Mouse (Mus musculus) hindbrain, embryonic 12.5 days (tissue): Measurements from ENCODE around the gene Gm13420. TPM values are rescaled to one million over a fixed set of nuclear protein-coding genes. Genes with fewer than 3 reads are reported as not detected.
"Not testable (repeated sequence)": the region's sequence is repeated elsewhere in the genome, so short reads cannot be mapped to it uniquely, and the experiment has no call there.

Source experiments
- ATAC-seq: fragments of 200-750 bp; cut with Nextera tagmentation; 2 replicates; pipeline ENCODE4 v1.8.0; 2017; ENCODE audit warnings: moderate TSS enrichment; ENCODE audit not compliant: low FRiP score
- H3K27ac ChIP-seq: fragments of 300-500 bp; sonication (generic); 2 replicates; pipeline ENCODE4 v1.5.1; 2016; ENCODE audit warnings: mild to moderate bottlenecking
- H3K27me3 ChIP-seq: fragments of 300-500 bp; sonication (generic); 2 replicates; pipeline ENCODE4 v1.6.1; 2016; ENCODE audit warnings: mild to moderate bottlenecking
- H3K36me3 ChIP-seq: fragments of 300-500 bp; sonication (generic); 2 replicates; pipeline ENCODE4 v1.6.1; 2016; ENCODE audit warnings: mild to moderate bottlenecking
- H3K4me1 ChIP-seq: fragments of 300-500 bp; sonication (generic); 2 replicates; pipeline ENCODE4 v1.6.1; 2016
- H3K4me2 ChIP-seq: fragments of 300-500 bp; sonication (generic); replicated peaks from 2 replicates; pipeline ENCODE4 v1.6.1; 2016; ENCODE audit warnings: mild to moderate bottlenecking
- H3K4me3 ChIP-seq: fragments of 300-500 bp; sonication (generic); 2 replicates; pipeline ENCODE4 v1.5.1; 2016; ENCODE audit warnings: mild to moderate bottlenecking
- H3K9ac ChIP-seq: fragments of 300-500 bp; sonication (generic); 2 replicates; pipeline ENCODE4 v1.6.1; 2016; ENCODE audit warnings: mild to moderate bottlenecking, moderate library complexity
- H3K9me3 ChIP-seq: fragments of 300-500 bp; sonication (generic); replicated peaks from 2 replicates; pipeline ENCODE4 v1.6.1; 2016; ENCODE audit warnings: mild to moderate bottlenecking
- WGBS: fragments of 180-500 bp; shearing (Covaris S2); methylation state at CpG from one replicate; pipeline ENCODE4 v1.1.7; 2016; 5-methylcytosine and 5-hydroxymethylcytosine counted together
- polyA plus RNA-seq: library from polyadenylated mRNA; unstranded; fragments of >200 nt; fragmentation: Nextera tagmentation; extraction: Ambion mirVana; gene quantifications from 2 replicates; pipeline ENCODE4 v1.2.1, GENCODE M21; 2016

Gm13420 gene
- not detected in 2 replicates for polyA plus RNA-seq

DNA sequence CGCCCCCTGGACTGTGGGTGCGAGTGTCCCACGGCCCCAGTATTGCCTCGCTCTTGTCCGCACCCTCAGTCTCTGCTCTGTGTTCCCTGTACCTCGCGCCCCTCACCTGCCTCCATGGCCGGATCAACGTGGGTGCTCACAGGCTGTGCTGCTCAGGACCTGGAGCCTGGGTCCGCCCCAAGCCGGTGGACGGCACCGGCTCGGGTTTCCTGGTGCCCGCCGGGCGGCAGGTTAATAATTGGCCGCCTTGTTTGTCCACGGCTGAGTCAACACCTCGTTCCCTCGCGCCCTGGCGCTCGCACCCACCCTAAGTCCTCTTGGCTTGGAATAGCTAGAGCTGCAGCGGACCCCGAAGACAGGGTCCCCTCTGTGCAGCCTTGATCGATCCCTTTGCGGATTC is at the start of gene Gm13420:
Gm13420 (minus strand) TSS at position 189 of the 400 bp plus-strand sequence.
- Histone ChIP-seq H3K9me3 (no peaks in the 10 kb centered on the region), H3K4me2 (peak within 1 kb of the TSS; percentile 40), H3K4me1 (peaks cover 19% of the 10 kb centered on the region), H3K9ac (no peak within 1 kb of the TSS; the same call in 1 of the 2 replicates), H3K27me3 (peaks cover 65% of the 10 kb centered on the region), H3K36me3 (no peaks in the 10 kb centered on the region), H3K4me3 (peak within 1 kb of the TSS; percentile 20; the same call in 1 of the 2 replicates), H3K27ac (no peak within 1 kb of the TSS)
- no peak for ATAC-seq
- 5% methylated on average over 28 of the region's 28 CpGs for WGBS

DNA sequence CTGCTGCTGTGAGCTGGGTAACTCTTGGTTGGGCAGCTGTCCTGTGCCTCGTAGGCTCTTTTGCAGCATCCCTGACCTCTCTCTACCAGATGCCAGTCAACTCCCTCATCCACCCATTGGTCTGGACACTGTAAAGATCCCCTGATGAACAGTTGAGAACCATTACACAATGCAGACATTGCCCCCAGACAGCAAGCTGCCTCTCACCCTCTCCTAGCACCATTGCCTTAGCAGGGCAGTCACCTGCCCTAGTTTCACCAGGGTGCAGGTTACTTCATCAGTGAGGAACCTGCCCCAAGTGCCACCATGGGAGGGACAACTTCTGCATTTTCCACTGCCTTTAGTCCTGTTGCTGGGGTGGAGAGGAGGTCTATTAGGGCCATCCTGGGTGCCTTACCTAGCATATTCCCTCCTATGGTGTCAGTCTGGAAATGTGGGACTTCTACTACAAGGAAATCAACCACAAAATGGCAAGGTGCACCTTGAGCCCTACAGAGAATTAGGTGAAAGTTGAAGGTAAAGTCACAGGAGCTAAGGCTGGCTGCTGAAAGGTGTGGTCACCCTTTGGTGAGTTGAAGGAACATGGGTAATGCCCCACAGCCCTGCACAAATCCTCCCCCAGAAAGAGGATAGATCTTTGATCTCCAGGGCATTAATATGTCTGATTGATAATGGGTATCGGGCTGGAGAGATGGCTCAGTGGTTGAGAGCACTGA is 41.4 kb upstream of the Gm13420 start:
- Histone ChIP-seq H3K9ac (no peak overlapping the region), H3K4me1 (peaks cover 10% of the 10 kb centered on the region), H3K9me3 (no peaks in the 10 kb centered on the region), H3K4me2 (no peak overlapping the region), H3K27me3 (no peaks in the 10 kb centered on the region), H3K4me3 (no peak overlapping the region), H3K27ac (no peak overlapping the region), H3K36me3 (peaks cover 53% of the 10 kb centered on the region)
- ATAC-seq: no peak
- WGBS: 100% methylated on average over 2 of the region's 2 CpGs

DNA sequence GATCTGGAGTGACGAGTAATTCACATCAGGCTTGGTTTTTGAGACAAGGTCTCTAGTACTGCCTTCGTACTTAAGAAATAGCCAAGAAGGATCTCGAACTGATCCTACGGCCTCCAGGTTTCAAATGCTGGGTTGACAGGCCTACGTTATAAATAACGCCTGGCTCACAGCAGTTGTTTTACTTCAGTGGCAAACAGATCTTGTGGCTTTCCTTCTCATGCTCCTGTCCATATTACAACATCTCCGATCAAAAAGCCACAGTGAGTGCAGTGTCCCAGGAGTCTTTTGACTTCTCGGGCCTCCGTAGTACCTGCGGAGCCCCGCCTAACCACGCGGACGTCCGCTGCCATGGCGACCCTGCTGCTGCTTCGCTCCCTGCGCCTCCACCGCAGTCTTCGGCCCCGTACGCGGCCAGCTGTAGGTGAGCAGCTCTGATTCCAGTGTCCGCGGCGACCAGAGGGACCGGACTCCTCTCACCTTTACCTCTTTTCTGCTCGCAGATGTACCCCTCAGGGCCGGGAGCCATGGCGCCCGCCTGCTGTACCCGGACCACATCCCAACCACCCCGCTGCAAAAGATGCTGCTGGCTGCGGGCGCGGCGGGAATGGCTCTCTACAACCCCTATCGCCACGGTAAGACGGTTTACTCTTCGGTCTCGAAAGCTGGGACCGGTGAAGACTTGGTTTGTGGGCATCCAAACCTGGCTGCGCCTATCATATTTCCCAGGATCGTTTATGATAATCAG is 36.6 kb upstream of the Gm13420 start, which contains the start of gene Trub2:
Trub2 (minus strand) TSS at position 566 of the 745 bp plus-strand sequence.
- Histone ChIP-seq H3K4me3 (peak within 1 kb of the TSS; percentile 81), H3K4me2 (peak within 1 kb of the TSS; percentile 67), H3K4me1 (peaks cover 18% of the 10 kb centered on the region), H3K27ac (peak within 1 kb of the TSS; percentile 71), H3K27me3 (no peaks in the 10 kb centered on the region), H3K9ac (peak within 1 kb of the TSS; percentile 84), H3K9me3 (no peaks in the 10 kb centered on the region), H3K36me3 (peaks cover 50% of the 10 kb centered on the region)
- ATAC-seq: peak; percentile 84
- 1% methylated on average over 45 of the region's 45 CpGs for WGBS

DNA sequence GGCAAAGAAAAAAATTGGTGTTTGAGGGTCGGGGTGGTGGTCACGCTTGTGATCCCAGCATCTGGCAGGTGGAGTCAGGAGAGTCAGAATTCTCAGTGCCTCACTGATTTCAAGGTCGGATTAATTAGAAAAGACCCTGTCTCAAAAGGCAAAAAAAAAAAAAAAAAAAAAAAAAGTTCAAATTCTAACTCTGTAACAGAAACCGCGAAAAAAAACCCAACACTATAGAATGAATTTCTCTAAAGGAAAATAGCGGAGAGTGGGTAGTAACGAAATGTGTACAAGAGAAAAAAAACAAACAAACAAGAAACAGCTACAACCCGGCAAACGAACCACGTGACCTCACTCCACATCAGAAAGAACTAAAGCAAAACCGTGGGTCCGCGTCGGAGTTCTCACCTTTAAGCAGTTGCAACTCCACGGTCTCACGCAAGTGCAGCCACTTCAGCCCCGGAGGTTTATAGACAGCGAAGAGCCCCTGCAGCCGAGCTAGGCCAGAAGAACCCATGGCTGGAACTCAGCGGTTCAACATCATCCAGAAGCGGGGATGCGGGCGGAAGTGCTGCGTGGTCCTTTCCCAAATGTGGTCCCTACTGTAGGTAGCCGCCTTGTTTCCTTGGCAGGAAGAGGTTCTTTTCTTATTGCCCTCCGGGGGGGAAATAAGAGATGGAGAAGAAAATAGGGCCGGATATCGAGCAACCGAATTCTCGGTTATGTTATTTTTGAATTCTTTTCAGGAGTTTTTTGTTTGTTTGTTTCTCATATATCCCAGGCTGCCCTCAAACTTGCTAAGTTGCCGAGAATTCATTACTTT is 35.8 kb upstream of the Gm13420 start, which contains the start of gene Coq4:
Coq4 (plus strand) TSS at position 390 of the 814 bp plus-strand sequence.
- peak within 1 kb of the TSS; percentile 67 for H3K4me2 ChIP-seq
- H3K4me3 ChIP-seq: peak within 1 kb of the TSS; percentile 81
- H3K4me1 ChIP-seq: peaks cover 18% of the 10 kb centered on the region
- H3K36me3 ChIP-seq: peaks cover 52% of the 10 kb centered on the region
- H3K27me3 ChIP-seq: no peaks in the 10 kb centered on the region
- no peaks in the 10 kb centered on the region for H3K9me3 ChIP-seq
- WGBS: 1% methylated on average over 31 of the region's 31 CpGs
- peak; percentile 86 for ATAC-seq
- peak within 1 kb of the TSS; percentile 71 for H3K27ac ChIP-seq
- H3K9ac ChIP-seq: peak within 1 kb of the TSS; percentile 84

DNA sequence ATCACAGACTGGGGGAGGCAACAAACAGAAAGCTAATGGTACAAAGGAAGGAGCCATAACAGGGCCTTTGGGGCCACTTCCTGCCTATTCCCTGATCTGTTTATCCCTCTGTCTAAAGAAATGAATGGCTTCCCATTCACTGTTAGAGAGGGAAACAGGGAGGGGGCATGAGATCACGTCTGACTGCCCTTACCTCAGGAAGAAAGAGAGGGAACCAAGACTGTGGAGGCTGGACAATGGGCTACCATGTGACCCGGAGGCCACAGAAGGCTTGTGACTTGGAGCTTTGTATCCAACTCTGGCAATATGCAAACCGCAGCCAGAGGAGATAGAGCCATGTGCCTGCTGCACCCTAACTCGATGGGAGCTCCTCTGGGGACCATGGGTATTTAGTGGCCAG is 32.8 kb upstream of the Gm13420 start:
- Histone ChIP-seq H3K9ac (no peak overlapping the region), H3K4me3 (no peak overlapping the region), H3K27ac (no peak overlapping the region), H3K4me1 (peaks cover 16% of the 10 kb centered on the region), H3K9me3 (no peaks in the 10 kb centered on the region), H3K27me3 (no peaks in the 10 kb centered on the region), H3K36me3 (peaks cover 60% of the 10 kb centered on the region), H3K4me2 (no peak overlapping the region)
- no peak for ATAC-seq
- WGBS: 74% methylated on average over 4 of the region's 4 CpGs

DNA sequence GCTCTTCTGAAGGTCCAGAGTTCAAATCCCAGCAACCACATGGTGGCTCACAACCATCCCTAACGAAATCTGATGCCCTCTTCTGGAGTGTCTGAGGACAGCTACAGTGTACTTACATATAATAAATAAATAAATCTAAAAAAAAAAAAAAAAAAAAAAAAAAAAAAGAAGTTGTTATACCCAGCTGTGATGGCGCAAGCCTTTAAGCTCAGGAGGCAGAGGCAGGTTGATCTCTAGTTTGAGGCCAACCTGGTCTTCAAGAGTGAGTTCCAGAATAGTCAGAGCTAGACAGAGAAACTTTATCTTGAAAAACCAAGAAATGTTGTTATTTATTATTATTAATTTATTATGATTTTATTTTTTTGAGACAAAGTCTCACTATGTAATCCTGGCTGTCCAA is 29.8 kb upstream of the Gm13420 start:
- not testable (repeated sequence) for H3K4me2 ChIP-seq, H3K27ac ChIP-seq, H3K4me1 ChIP-seq, H3K9me3 ChIP-seq, ATAC-seq, H3K27me3 ChIP-seq, H3K4me3 ChIP-seq, H3K9ac ChIP-seq
- H3K36me3 ChIP-seq: peaks cover 89% of the 10 kb centered on the region
- 97% methylated on average over 2 of the region's 2 CpGs for WGBS

DNA sequence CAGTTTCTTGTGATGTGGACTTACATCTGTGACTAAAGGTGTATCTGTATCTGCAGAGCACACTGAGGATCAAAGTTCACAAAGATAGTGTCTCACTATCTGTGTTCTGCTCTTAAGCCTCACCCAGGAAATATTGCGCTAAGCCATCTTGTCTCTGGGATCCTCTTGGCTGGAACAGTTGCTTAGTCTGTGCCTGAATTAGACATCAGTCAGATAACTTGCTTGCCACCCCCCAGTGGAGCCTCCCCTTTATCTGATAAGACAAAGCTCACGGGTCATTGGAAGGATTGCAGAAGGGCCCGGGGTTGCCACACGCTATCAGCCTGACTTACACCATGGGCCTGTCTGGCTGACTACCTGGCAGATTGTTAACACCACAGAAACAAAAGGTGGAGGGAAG is 21.8 kb upstream of the Gm13420 start:
- Histone ChIP-seq H3K4me1 (no peaks in the 10 kb centered on the region), H3K4me2 (no peak overlapping the region), H3K27me3 (no peaks in the 10 kb centered on the region), H3K9ac (no peak overlapping the region), H3K27ac (no peak overlapping the region), H3K36me3 (peaks cover 47% of the 10 kb centered on the region), H3K9me3 (no peaks in the 10 kb centered on the region), H3K4me3 (no peak overlapping the region)
- no peak for ATAC-seq
- WGBS: 90% methylated on average over 4 of the region's 4 CpGs

DNA sequence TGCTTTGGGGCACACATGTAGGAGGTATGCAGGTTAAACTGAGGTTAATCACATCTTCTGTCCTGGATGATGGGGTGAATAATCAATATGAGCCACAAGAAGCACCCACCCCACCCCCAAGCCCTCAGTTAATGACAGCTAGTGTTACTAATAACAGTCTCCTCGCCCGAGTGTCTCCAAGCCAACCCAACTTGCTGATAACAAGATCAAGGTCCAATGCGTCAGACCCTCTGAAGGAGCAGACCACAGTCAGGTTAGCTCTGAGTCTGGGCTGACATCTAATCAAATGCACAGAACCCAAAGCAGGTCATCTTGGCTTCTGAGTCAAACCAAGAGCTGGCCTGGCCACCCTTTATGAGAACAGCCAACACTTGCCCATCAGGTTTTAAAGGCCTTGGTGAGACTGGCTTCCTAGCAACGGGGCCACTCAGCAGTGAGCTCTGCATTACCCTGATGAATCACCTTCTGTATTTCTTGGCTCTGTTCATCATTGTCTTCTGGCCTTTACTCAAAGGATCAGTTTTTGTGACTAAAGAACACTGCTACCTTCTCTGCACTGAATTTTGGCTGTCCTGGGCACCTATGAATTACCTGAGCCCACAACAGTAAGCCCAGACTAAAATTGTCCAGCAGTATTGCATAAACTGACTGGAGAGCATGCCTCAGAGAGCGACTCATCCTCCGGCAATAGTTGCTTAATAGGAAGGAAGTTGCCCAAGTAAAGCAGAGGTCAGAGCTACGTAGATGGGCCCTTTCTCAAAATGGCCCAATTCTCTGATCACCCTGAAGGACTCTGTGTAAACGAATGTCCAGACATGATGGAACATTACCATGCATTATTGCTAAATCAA is 20.4 kb upstream of the Gm13420 start:
- WGBS: 89% methylated on average over 8 of the region's 8 CpGs
- Histone ChIP-seq H3K9me3 (no peaks in the 10 kb centered on the region), H3K27me3 (no peaks in the 10 kb centered on the region), H3K4me2 (no peak overlapping the region), H3K9ac (no peak overlapping the region), H3K4me3 (no peak overlapping the region), H3K4me1 (no peaks in the 10 kb centered on the region), H3K27ac (no peak overlapping the region), H3K36me3 (peaks cover 32% of the 10 kb centered on the region)
- ATAC-seq: no peak

DNA sequence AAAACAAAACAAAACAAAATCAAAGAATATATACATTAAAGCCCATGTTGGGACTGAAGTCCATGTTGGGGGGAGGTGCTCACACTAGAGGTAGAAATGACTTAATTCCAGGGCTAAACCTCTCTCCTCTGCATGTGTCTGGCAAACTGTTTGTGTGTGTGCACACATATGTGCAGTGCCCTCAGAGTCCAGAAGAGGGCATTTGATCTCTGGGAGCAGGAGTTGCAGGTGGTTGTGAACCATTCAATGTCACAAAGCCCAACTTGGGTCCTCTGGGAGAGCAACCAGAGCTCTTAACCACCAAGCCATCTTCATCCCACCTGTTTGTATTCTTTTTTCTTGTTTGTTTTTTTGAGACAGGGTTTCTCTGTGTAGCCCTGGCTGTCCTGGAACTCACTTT is 18.7 kb upstream of the Gm13420 start:
- H3K27ac ChIP-seq: no peak overlapping the region
- H3K27me3 ChIP-seq: no peaks in the 10 kb centered on the region
- no peak overlapping the region for H3K4me2 ChIP-seq
- H3K36me3 ChIP-seq: peaks cover 21% of the 10 kb centered on the region
- no peaks in the 10 kb centered on the region for H3K9me3 ChIP-seq
- H3K9ac ChIP-seq: no peak overlapping the region
- ATAC-seq: no peak
- H3K4me1 ChIP-seq: no peaks in the 10 kb centered on the region
- H3K4me3 ChIP-seq: no peak overlapping the region

DNA sequence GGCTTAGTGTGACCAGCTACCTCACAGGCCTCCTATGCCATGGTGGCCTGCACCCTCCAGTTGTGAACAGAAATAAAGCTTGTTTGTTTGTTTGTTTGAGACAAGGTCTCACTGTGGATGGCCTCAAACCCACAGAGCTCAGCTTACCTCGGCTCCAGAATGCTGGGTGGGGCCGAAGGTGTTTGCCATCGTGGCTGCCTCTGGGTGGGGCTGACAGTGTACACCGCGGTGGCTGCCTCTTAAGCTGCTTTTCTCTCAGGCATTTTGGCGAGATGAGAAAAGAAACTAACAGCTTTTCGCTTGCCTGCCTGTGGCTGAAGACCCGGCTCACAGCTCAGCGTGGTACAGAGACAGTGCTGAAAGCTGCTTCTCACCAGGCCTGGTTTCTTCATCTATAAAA is 17.4 kb upstream of the Gm13420 start:
- H3K36me3 ChIP-seq: peaks cover 14% of the 10 kb centered on the region; the same call in 1 of the 2 replicates
- no peak for ATAC-seq
- H3K9me3 ChIP-seq: no peaks in the 10 kb centered on the region
- H3K4me2 ChIP-seq: no peak overlapping the region
- H3K4me3 ChIP-seq: no peak overlapping the region
- H3K4me1 ChIP-seq: no peaks in the 10 kb centered on the region
- H3K9ac ChIP-seq: no peak overlapping the region
- 73% methylated on average over 9 of the region's 9 CpGs for WGBS
- no peaks in the 10 kb centered on the region for H3K27me3 ChIP-seq
- no peak overlapping the region for H3K27ac ChIP-seq

DNA sequence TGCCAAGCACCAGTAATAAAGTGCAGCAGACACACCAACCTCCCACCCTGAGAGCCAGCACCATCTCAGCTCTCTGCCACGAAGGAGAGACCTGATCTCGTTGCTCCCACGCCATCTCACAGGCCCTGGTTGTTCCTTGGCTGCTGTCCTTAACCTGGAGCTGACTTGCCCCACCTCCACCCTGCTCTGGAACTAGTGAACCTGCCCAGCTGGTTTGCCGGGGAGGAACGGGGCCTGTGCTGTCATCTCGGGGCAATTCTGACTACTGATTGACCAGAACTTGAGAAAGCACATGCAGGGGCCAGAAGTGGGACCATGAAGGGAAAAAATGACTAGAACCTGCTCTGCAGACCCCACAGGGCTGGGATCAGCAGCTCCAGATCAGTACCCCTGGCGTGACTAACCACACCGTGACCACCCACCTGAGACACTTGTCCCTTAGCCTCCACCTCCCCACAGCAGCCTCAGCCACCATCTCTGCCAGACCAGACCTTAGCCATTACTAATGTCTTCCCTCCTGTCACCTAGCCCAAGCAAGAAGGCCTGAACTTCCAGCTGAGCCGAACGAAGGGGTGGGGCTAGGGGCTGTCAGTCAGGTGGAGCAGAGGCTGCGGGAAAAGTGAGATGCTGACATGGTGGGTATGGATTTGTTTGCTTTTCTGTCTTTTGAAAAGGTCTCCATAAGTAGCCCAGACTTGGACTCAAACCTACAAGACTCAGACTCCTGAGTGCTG is 16.7 kb upstream of the Gm13420 start:
- H3K36me3 ChIP-seq: peaks cover 7% of the 10 kb centered on the region; the same call in 1 of the 2 replicates
- H3K9ac ChIP-seq: no peak overlapping the region
- no peak overlapping the region for H3K4me2 ChIP-seq
- 74% methylated on average over 11 of the region's 11 CpGs for WGBS
- H3K4me1 ChIP-seq: no peaks in the 10 kb centered on the region
- no peak for ATAC-seq
- no peak overlapping the region for H3K4me3 ChIP-seq
- H3K9me3 ChIP-seq: no peaks in the 10 kb centered on the region
- H3K27me3 ChIP-seq: no peaks in the 10 kb centered on the region
- H3K27ac ChIP-seq: no peak overlapping the region
